Mouse (Mus musculus) megakaryocyte, embryonic 14.5 days (primary cell): Measurements from ENCODE around the gene Gpr82.

Experiments
- FLI1 ChIP-seq: IDR thresholded peaks from 2 replicates; pipeline ENCODE4 v1.6.1; 2012; ENCODE audit warnings: low read length, inconsistent platforms, mixed read lengths
- GATA1 ChIP-seq: IDR thresholded peaks from 3 replicates; pipeline ENCODE4 v1.6.1; 2012; ENCODE audit warnings: mixed read lengths, low read length, inconsistent platforms, borderline replicate concordance

GRCm38 (mm10) chrX:13686589-13686988, 25.4 kb downstream of the Gpr82 start:
- TF ChIP-seq GATA1 (no peak), FLI1 (no peak)
